In genomic region chr17:81185685-81186084, GRCm38 (mm10) we compare ENCODE assay signal across 26 mouse cellular contexts.
DNase-seq lines count a peak whose midpoint lies in the region; ATAC-seq and TF ChIP-seq lines count a peak whose summit lies in the region.
"Had no signal": no experiment of that assay in that cellular context is flagged by ENCODE, and none has a peak within 500 bp of the region (broad histone marks: within the 10 kb centered on the region; RNA-seq: fewer than 3 reads in every experiment).

No protein-coding gene starts in this region.

- H3K36me3 ChIP-seq in lung, postnatal 0 days (ENCODE audit: insufficient read depth, low read length): no peaks in the 10 kb centered on the region
- H3K36me3 ChIP-seq in neural tube, embryonic 15.5 days: no peaks in the 10 kb centered on the region
- H3K36me3 ChIP-seq: embryonic facial prominence, embryonic 10.5 days; embryonic facial prominence, embryonic 13.5 days; forebrain, embryonic 10.5 days; hindbrain, embryonic 10.5 days; hindbrain, embryonic 13.5 days; intestine, embryonic 15.5 days had no signal

- H3K4me3 ChIP-seq in lung, postnatal 0 days (ENCODE audit: low read depth, low read length): no peak overlapping the region
- no peak overlapping the region for H3K4me3 ChIP-seq in embryonic fibroblast, embryonic 13.5 days (ENCODE audit: insufficient read depth, low read length)
- H3K4me3 ChIP-seq in neural tube, embryonic 15.5 days (replicated peaks): no peak overlapping the region
- H3K4me3 ChIP-seq: embryonic facial prominence, embryonic 10.5 days; embryonic facial prominence, embryonic 13.5 days; forebrain, embryonic 10.5 days; forebrain, embryonic 13.5 days; hindbrain, embryonic 10.5 days; hindbrain, embryonic 13.5 days; intestine, embryonic 15.5 days had no signal

- H3K9ac ChIP-seq in lung, postnatal 0 days (replicated peaks; ENCODE audit: low read depth): no peak overlapping the region
- no peak overlapping the region for H3K9ac ChIP-seq in neural tube, embryonic 15.5 days (replicated peaks)
- H3K9ac ChIP-seq: embryonic facial prominence, embryonic 13.5 days; forebrain, embryonic 13.5 days; hindbrain, embryonic 13.5 days; intestine, embryonic 15.5 days had no signal

- no peak for TF ChIP-seq POLR2A in embryonic fibroblast, embryonic 13.5 days (IDR thresholded peaks at IDR 0.05; ENCODE audit: low read depth, low read length)

- H3K27me3 ChIP-seq in lung, postnatal 0 days (replicated peaks; ENCODE audit: insufficient read depth, low read length): no peaks in the 10 kb centered on the region
- H3K27me3 ChIP-seq in neural tube, embryonic 15.5 days (replicated peaks): no peaks in the 10 kb centered on the region
- H3K27me3 ChIP-seq: forebrain, embryonic 13.5 days; hindbrain, embryonic 13.5 days; intestine, embryonic 15.5 days had no signal

- H3K27ac ChIP-seq in lung, postnatal 0 days (ENCODE audit: low read length): no peak overlapping the region
- peak overlapping the region; percentile 11; the same call in 1 of the 2 replicates for H3K27ac ChIP-seq in embryonic fibroblast, embryonic 13.5 days (ENCODE audit: insufficient read depth, low read length)
- H3K27ac ChIP-seq in neural tube, embryonic 15.5 days (replicated peaks): no peak overlapping the region
- H3K27ac ChIP-seq: embryonic facial prominence, embryonic 10.5 days; embryonic facial prominence, embryonic 13.5 days; forebrain, embryonic 10.5 days; forebrain, embryonic 13.5 days; hindbrain, embryonic 10.5 days; hindbrain, embryonic 13.5 days; intestine, embryonic 15.5 days had no signal

- no peaks in the 10 kb centered on the region for H3K9me3 ChIP-seq in lung, postnatal 0 days (ENCODE audit: low read length)
- H3K9me3 ChIP-seq in neural tube, embryonic 15.5 days (replicated peaks): no peaks in the 10 kb centered on the region
- H3K9me3 ChIP-seq: embryonic facial prominence, embryonic 10.5 days; forebrain, embryonic 10.5 days; forebrain, embryonic 13.5 days; hindbrain, embryonic 10.5 days; hindbrain, embryonic 13.5 days; intestine, embryonic 15.5 days had no signal

- 63% methylated on average over 1 of the region's 1 CpGs for WGBS in lung, postnatal 0 days
- WGBS in neural tube, embryonic 15.5 days: 79% methylated on average over 1 of the region's 1 CpGs

- no peak for TF ChIP-seq EP300 in lung, postnatal 0 days (IDR thresholded peaks at IDR 0.05)

- no peak for DNase-seq in lung, postnatal 0 days (ENCODE audit: low spot score)
- DNase-seq in lung, postnatal 10 days: no peak
- DNase-seq: adrenal gland, postnatal 10 days; cerebellum, adult 11 months; cerebellum, adult 2 months; cerebellum, adult 9-11 months; cerebellum, postnatal 25 days; embryo, embryonic 11 days; gastrocnemius, postnatal 10 days; gastrocnemius, postnatal 36 days; heart, adult 11 months had no signal

- H3K4me1 ChIP-seq in lung, postnatal 0 days (ENCODE audit: insufficient read depth, low read depth, low read length): no peaks in the 10 kb centered on the region
- H3K4me1 ChIP-seq in embryonic fibroblast, embryonic 13.5 days (ENCODE audit: control insufficient read depth, insufficient read depth, low read length): peaks cover 5% of the 10 kb centered on the region; the same call in 1 of the 2 replicates
- no peaks in the 10 kb centered on the region for H3K4me1 ChIP-seq in neural tube, embryonic 15.5 days
- H3K4me1 ChIP-seq: embryonic facial prominence, embryonic 13.5 days; forebrain, embryonic 10.5 days; forebrain, embryonic 13.5 days; hindbrain, embryonic 10.5 days; hindbrain, embryonic 13.5 days; intestine, embryonic 15.5 days had no signal

- ATAC-seq in lung, postnatal 0 days: peak; percentile 35
- 0 out of 2 replicates have a peak, but pooled peaks have one; percentile 42 for ATAC-seq in megakaryocyte-erythroid progenitor cell, adult 5-6 weeks (replicated peaks; ENCODE audit: low FRiP score, low TSS enrichment, poor library complexity, severe bottlenecking)
- no peak for ATAC-seq in neural tube, embryonic 15.5 days (ENCODE audit: low FRiP score)
- ATAC-seq in CD4-positive, CD25-positive, alpha-beta regulatory T cell, adult 4 months: no peak
- ATAC-seq: forebrain, embryonic 13.5 days; forebrain, embryonic 16.5 days; hindbrain, embryonic 16.5 days; intestine, embryonic 15.5 days; Patski had no signal

- TF ChIP-seq CTCF in lung, postnatal 0 days (IDR thresholded peaks at IDR 0.05): no peak
- TF ChIP-seq CTCF in embryonic fibroblast, embryonic 13.5 days (IDR thresholded peaks at IDR 0.05; ENCODE audit: borderline replicate concordance, insufficient read depth, low read length): no peak

- no peak overlapping the region for H3K4me2 ChIP-seq in lung, postnatal 0 days (replicated peaks; ENCODE audit: low read depth, low read length)
- H3K4me2 ChIP-seq in neural tube, embryonic 15.5 days: no peak overlapping the region
- H3K4me2 ChIP-seq: embryonic facial prominence, embryonic 13.5 days; forebrain, embryonic 13.5 days; heart, embryonic 11.5 days; hindbrain, embryonic 13.5 days; intestine, embryonic 15.5 days had no signal

Comparison
In these comparisons a context has a peak if more than half of its experiments do, and no peak if none do; other contexts are left out.
1. ATAC-seq: peak in lung, postnatal 0 days (single experiment) and megakaryocyte-erythroid progenitor cell, adult 5-6 weeks (single experiment); none in neural tube, embryonic 15.5 days (single experiment) and CD4-positive, CD25-positive, alpha-beta regulatory T cell, adult 4 months (single experiment).